Mouse (Mus musculus) myocyte (in vitro differentiated cells): Measurements from ENCODE around the gene Ttll10. TPM values are rescaled to one million over a fixed set of nuclear protein-coding genes. Genes with fewer than 3 reads are reported as not detected.

ENCODE experiments used
- H3K27me3 ChIP-seq: one replicate; pipeline ENCODE4 v1.6.1; 2011; ENCODE audit not compliant: control insufficient read depth, insufficient read depth, insufficient read length
- H3K36me3 ChIP-seq: one replicate; pipeline ENCODE4 v1.6.1; 2011; ENCODE audit not compliant: control insufficient read depth, insufficient read depth
- H3K4me2 ChIP-seq: one replicate; pipeline ENCODE4 v1.6.1; 2011; ENCODE audit warnings: low read depth, control low read depth
- H3K4me3 ChIP-seq: one replicate; pipeline ENCODE4 v1.5.1; 2011; ENCODE audit warnings: mild to moderate bottlenecking, control low read depth, moderate library complexity
- H3K79me2 ChIP-seq: one replicate; pipeline ENCODE4 v1.6.1; 2011; ENCODE audit not compliant: control insufficient read depth, insufficient read depth
- H3ac ChIP-seq: one replicate; pipeline ENCODE4 v1.6.1; 2011; ENCODE audit not compliant: control insufficient read depth, insufficient read length
- CEBPB ChIP-seq: IDR thresholded peaks from 2 replicates; pipeline ENCODE4 v1.6.1; 2011; ENCODE audit warnings: mild to moderate bottlenecking, moderate library complexity; ENCODE audit not compliant: poor library complexity, insufficient read depth, severe bottlenecking
- E2F4 ChIP-seq: IDR thresholded peaks from one replicate; pipeline ENCODE4 v1.6.1; 2011; ENCODE audit warnings: mild to moderate bottlenecking, control low read depth, moderate library complexity; ENCODE audit not compliant: insufficient read depth
- MAX ChIP-seq: IDR thresholded peaks from one replicate; pipeline ENCODE4 v1.6.1; 2011; ENCODE audit warnings: low read depth, mild to moderate bottlenecking, control low read depth
- MYOD1 ChIP-seq, 3 experiments: IDR thresholded peaks; one replicate each; pipeline ENCODE4 v1.6.1; 2011; ENCODE audit warnings: control low read depth in 2 of 3, low read depth in 2 of 3, mild to moderate bottlenecking in 2 of 3, moderate library complexity in 1 of 3; ENCODE audit not compliant: insufficient read length in 2 of 3, control insufficient read depth in 1 of 3
- MYOG ChIP-seq, 3 experiments: IDR thresholded peaks; one replicate each; pipeline ENCODE4 v1.6.1; 2011; ENCODE audit warnings: control low read depth in 2 of 3, low read depth in 2 of 3, mild to moderate bottlenecking in 2 of 3; ENCODE audit not compliant: insufficient read length in 2 of 3, control insufficient read depth in 1 of 3, insufficient read depth in 1 of 3
- POLR2A ChIP-seq: IDR thresholded peaks from one replicate; pipeline ENCODE4 v1.6.1; 2011; ENCODE audit warnings: low read depth, mild to moderate bottlenecking, control low read depth, moderate library complexity; ENCODE audit not compliant: insufficient read length
- POLR2AphosphoS2 ChIP-seq: IDR thresholded peaks from one replicate; pipeline ENCODE4 v1.6.1; 2011; ENCODE audit warnings: low read depth, control low read depth; ENCODE audit not compliant: insufficient read length
- REST ChIP-seq: IDR thresholded peaks from one replicate; pipeline ENCODE4 v1.6.1; 2011; ENCODE audit warnings: mild to moderate bottlenecking, control low read depth, moderate library complexity; ENCODE audit not compliant: insufficient read depth, insufficient read length
- SRF ChIP-seq: IDR thresholded peaks from one replicate; pipeline ENCODE4 v1.6.1; 2011; ENCODE audit warnings: low read depth; ENCODE audit not compliant: control insufficient read depth, insufficient read length
- TCF12 ChIP-seq: IDR thresholded peaks from one replicate; pipeline ENCODE4 v1.6.1; 2011; ENCODE audit warnings: mild to moderate bottlenecking, control low read depth; ENCODE audit not compliant: poor library complexity, insufficient read depth, severe bottlenecking
- TCF3 ChIP-seq: IDR thresholded peaks from one replicate; pipeline ENCODE4 v1.6.1; 2011; ENCODE audit warnings: low read depth, control low read depth; ENCODE audit not compliant: insufficient read length
- USF1 ChIP-seq: IDR thresholded peaks from one replicate; pipeline ENCODE4 v1.6.1; 2011; ENCODE audit warnings: low read depth, mild to moderate bottlenecking, control low read depth, moderate library complexity
- polyA plus RNA-seq: library from polyadenylated mRNA; unstranded; fragments of >200 nt; fragmentation: generic; extraction: Trizol; gene quantifications from one replicate; pipeline ENCODE4 v1.2.1, GENCODE M21; 2012; ENCODE audit warnings: missing spikeins

Gene Ttll10
- polyA plus RNA-seq, 1 experiment = not detected

GRCm38 (mm10) chr4:156077499-156078301 lies 18.5 kb upstream of the Ttll10 start:
- H3K36me3 ChIP-seq = no peaks in the 10 kb centered on the region
- H3K27me3 ChIP-seq = peaks cover 30% of the 10 kb centered on the region
- H3K79me2 ChIP-seq = no peaks in the 10 kb centered on the region
- no peak overlapping the region for H3K4me3 ChIP-seq
- H3K4me2 ChIP-seq = no peak overlapping the region
- H3ac ChIP-seq = no peak overlapping the region
- no peak for TF ChIP-seq CEBPB
- TF ChIP-seq TCF12 = no peak
- TF ChIP-seq TCF3 = no peak
- no peak for TF ChIP-seq MYOG (IDR thresholded peaks at IDR 0.05; ENCODE audit: control insufficient read depth in 1 of 3, insufficient read depth in 1 of 3, insufficient read length in 2 of 3, low read depth in 2 of 3)
- TF ChIP-seq SRF = no peak
- no peak for TF ChIP-seq USF1
- no peak for TF ChIP-seq POLR2AphosphoS2
- TF ChIP-seq REST = no peak
- TF ChIP-seq POLR2A = no peak
- TF ChIP-seq E2F4 = no peak
- TF ChIP-seq MYOD1 (IDR thresholded peaks at IDR 0.05; ENCODE audit: control insufficient read depth in 1 of 3, insufficient read length in 2 of 3, low read depth in 2 of 3) = no peak
- no peak for TF ChIP-seq MAX

GRCm38 (mm10) chr4:156076911-156077382 lies 17.7 kb upstream of the Ttll10 start:
- Histone ChIP-seq H3K36me3 (no peaks in the 10 kb centered on the region), H3K4me2 (no peak overlapping the region), H3ac (no peak overlapping the region), H3K79me2 (no peaks in the 10 kb centered on the region), H3K4me3 (no peak overlapping the region), H3K27me3 (peaks cover 30% of the 10 kb centered on the region)
- no peak for TF ChIP-seq POLR2AphosphoS2
- TF ChIP-seq SRF = no peak
- TF ChIP-seq MYOD1 (IDR thresholded peaks at IDR 0.05; ENCODE audit: control insufficient read depth in 1 of 3, insufficient read length in 2 of 3, low read depth in 2 of 3) = no peak
- TF ChIP-seq MAX = no peak
- no peak for TF ChIP-seq TCF12
- TF ChIP-seq POLR2A = no peak
- no peak for TF ChIP-seq REST
- TF ChIP-seq USF1 = no peak
- no peak for TF ChIP-seq MYOG (IDR thresholded peaks at IDR 0.05; ENCODE audit: control insufficient read depth in 1 of 3, insufficient read depth in 1 of 3, insufficient read length in 2 of 3, low read depth in 2 of 3)
- TF ChIP-seq E2F4 = no peak
- TF ChIP-seq TCF3 = no peak

GRCm38 (mm10) chr4:156070716-156071115 lies 11.5 kb upstream of the Ttll10 start:
- Histone ChIP-seq H3K4me2 (no peak overlapping the region), H3K36me3 (no peaks in the 10 kb centered on the region), H3ac (no peak overlapping the region), H3K27me3 (peaks cover 19% of the 10 kb centered on the region), H3K79me2 (no peaks in the 10 kb centered on the region), H3K4me3 (no peak overlapping the region)
- TF ChIP-seq MAX (no peak), POLR2AphosphoS2 (no peak), MYOD1 (IDR thresholded peaks at IDR 0.05; ENCODE audit: control insufficient read depth in 1 of 3, insufficient read length in 2 of 3, low read depth in 2 of 3) (no peak), SRF (no peak), TCF3 (no peak), POLR2A (no peak), MYOG (IDR thresholded peaks at IDR 0.05; ENCODE audit: control insufficient read depth in 1 of 3, insufficient read depth in 1 of 3, insufficient read length in 2 of 3, low read depth in 2 of 3) (no peak), USF1 (no peak)

GRCm38 (mm10) chr4:156070276-156070675 lies 11.1 kb upstream of the Ttll10 start:
- no peaks in the 10 kb centered on the region for H3K36me3 ChIP-seq

More at GRCm38 (mm10) chr4:156070276-156070675, 11.1 kb upstream of the Ttll10 start:
- Histone ChIP-seq H3K27me3 (peaks cover 21% of the 10 kb centered on the region), H3ac (no peak overlapping the region), H3K79me2 (no peaks in the 10 kb centered on the region), H3K4me3 (no peak overlapping the region), H3K4me2 (no peak overlapping the region)
- no peak for TF ChIP-seq SRF
- TF ChIP-seq POLR2AphosphoS2 = no peak
- TF ChIP-seq USF1 = no peak
- no peak for TF ChIP-seq REST
- TF ChIP-seq TCF12 = no peak
- no peak for TF ChIP-seq MYOG (IDR thresholded peaks at IDR 0.05; ENCODE audit: control insufficient read depth in 1 of 3, insufficient read depth in 1 of 3, insufficient read length in 2 of 3, low read depth in 2 of 3)
- TF ChIP-seq CEBPB = no peak
- TF ChIP-seq MAX = no peak
- TF ChIP-seq POLR2A = no peak
- TF ChIP-seq E2F4 = no peak
- TF ChIP-seq MYOD1 (IDR thresholded peaks at IDR 0.05; ENCODE audit: control insufficient read depth in 1 of 3, insufficient read length in 2 of 3, low read depth in 2 of 3) = no peak
- TF ChIP-seq TCF3 = no peak
